Mouse (Mus musculus): ENCODE data around the gene Plcg2. TPM values are rescaled to one million over a fixed set of nuclear protein-coding genes. Genes with fewer than 3 reads are reported as not detected.

Gene Plcg2
- polyA plus RNA-seq, 2 experiments: 3.2 to 3.6 TPM

DNA sequence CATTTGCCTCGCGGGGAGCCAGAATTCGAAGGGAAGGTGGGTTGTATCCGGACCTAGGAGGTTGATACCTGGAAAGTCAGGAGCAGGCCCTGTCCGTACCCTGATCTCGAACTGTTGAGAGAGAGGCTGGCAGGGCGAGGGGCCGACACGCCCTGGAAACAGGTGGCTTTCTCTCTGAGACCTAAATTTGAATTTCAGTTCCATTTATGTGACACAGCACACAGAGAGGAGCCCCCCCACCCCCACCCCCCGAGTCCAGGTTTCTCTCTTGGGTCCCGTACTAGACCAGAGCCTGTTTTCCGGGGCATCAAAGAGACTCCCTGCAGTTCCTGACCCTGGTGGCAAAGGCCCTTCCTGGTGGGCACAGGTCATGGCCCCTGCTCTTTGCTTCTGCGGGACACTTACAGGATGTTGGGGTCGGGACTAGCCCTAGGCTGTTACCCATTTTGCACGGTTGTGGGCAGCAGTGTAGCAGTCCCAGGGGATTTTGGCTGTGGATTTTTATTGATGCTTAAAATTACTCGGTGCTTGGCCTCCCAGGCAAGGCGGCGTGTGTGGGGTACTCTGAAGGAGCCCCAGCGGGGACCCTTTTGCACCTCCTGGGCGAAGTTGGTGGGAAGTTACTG is 937 bp downstream of the Plcg2 start:
- H3K9ac ChIP-seq (ENCODE audit: low read depth, low read length, severe bottlenecking): peak overlapping the region; percentile 57; the same call in 1 of the 2 replicates
- DNase-seq (ENCODE audit: low spot score): no peak
- peak overlapping the region; percentile 99 for H3K4me2 ChIP-seq (replicated peaks; ENCODE audit: low read depth, low read length, severe bottlenecking)
- H3K36me3 ChIP-seq (ENCODE audit: control insufficient read depth, insufficient read depth, low read length): no peaks in the 10 kb centered on the region
- H3K4me1 ChIP-seq (ENCODE audit: control insufficient read depth, insufficient read depth, low read length): peaks cover 10% of the 10 kb centered on the region
- H3K27me3 ChIP-seq (ENCODE audit: control insufficient read depth, insufficient read depth, low read length): peaks cover 24% of the 10 kb centered on the region
- no peak overlapping the region for H3K27ac ChIP-seq (replicated peaks; ENCODE audit: low read depth, low read length)
- no peak for ATAC-seq (ENCODE audit: low FRiP score, low read depth)
- TF ChIP-seq POLR2A (IDR thresholded peaks at IDR 0.05; ENCODE audit: borderline replicate concordance, extremely low read depth, insufficient read depth, insufficient read length): no peak
- H3K4me3 ChIP-seq (replicated peaks; ENCODE audit: low read length): peak overlapping the region; percentile 53
- H3K9me3 ChIP-seq (ENCODE audit: control insufficient read depth, low read length): no peaks in the 10 kb centered on the region
- WGBS: 3% methylated on average over 20 of the region's 20 CpGs

DNA sequence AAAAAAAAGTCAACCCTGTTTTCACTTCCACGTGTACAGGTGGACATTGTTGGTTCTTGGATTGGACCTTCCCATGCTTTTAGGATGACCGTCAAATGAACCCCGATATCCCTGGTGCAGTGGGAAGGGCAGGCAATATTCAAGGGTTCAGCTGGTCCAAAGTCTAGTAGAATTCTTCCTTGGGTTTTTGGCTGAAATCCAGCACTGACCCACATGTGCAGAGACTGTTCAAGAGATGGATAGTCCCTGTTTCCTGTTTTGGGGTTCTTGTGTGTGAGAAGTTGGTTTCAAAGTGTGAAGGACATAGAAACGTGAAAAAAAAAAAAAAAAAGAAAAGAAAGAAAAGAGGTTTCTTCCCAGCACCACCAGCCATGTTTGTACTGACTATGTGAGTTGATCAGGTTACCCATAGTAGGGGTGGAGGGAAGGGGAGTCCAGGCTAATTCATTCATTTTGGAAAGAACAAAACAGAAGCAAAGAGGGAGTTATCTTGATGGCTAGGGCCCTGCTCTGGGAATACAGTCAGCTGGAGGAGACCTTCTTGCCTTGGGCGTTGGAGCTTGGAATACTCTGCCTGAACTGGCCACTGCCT is 2.2 kb downstream of the Plcg2 start:
- DNase-seq (ENCODE audit: low spot score): no peak
- WGBS: 78% methylated on average over 5 of the region's 5 CpGs
- Histone ChIP-seq H3K4me2 (replicated peaks; ENCODE audit: low read depth, low read length, severe bottlenecking) (no peak overlapping the region), H3K9me3 (ENCODE audit: control insufficient read depth, low read length) (no peaks in the 10 kb centered on the region), H3K9ac (ENCODE audit: low read depth, low read length, severe bottlenecking) (no peak overlapping the region), H3K36me3 (ENCODE audit: control insufficient read depth, insufficient read depth, low read length) (no peaks in the 10 kb centered on the region), H3K4me1 (ENCODE audit: control insufficient read depth, insufficient read depth, low read length) (peaks cover 10% of the 10 kb centered on the region), H3K27me3 (ENCODE audit: control insufficient read depth, insufficient read depth, low read length) (peaks cover 24% of the 10 kb centered on the region), H3K4me3 (replicated peaks; ENCODE audit: low read length) (no peak overlapping the region), H3K27ac (replicated peaks; ENCODE audit: low read depth, low read length) (no peak overlapping the region)
- TF ChIP-seq POLR2A (IDR thresholded peaks at IDR 0.05; ENCODE audit: borderline replicate concordance, extremely low read depth, insufficient read depth, insufficient read length): no peak
- no peak for ATAC-seq (ENCODE audit: low FRiP score, low read depth)

DNA sequence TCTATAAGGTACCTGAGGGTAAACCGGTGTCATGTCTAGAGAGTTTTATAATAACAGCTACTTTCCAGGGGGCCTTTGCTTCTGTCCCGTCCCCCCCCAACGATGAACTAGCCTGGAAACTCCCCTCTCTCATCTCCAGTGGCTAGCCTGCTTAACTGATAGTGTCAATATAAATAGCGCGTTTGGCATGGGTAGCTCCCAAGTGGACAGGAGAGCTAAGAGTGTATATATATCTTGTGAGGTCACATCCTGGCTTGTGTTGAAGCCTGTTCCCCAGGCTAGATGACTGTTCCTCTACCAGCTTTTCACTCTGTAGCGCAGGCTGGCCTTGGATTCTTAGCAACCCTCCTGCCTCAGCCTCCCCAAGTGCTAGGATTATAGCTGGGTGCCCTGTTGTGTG is 3.2 kb downstream of the Plcg2 start:
- Histone ChIP-seq H3K9ac (ENCODE audit: low read depth, low read length, severe bottlenecking) (no peak overlapping the region), H3K9me3 (ENCODE audit: control insufficient read depth, low read length) (no peaks in the 10 kb centered on the region), H3K4me3 (replicated peaks; ENCODE audit: low read length) (no peak overlapping the region), H3K4me2 (replicated peaks; ENCODE audit: low read depth, low read length, severe bottlenecking) (no peak overlapping the region), H3K27ac (replicated peaks; ENCODE audit: low read depth, low read length) (no peak overlapping the region), H3K36me3 (ENCODE audit: control insufficient read depth, insufficient read depth, low read length) (no peaks in the 10 kb centered on the region), H3K4me1 (ENCODE audit: control insufficient read depth, insufficient read depth, low read length) (peaks cover 10% of the 10 kb centered on the region), H3K27me3 (ENCODE audit: control insufficient read depth, insufficient read depth, low read length) (peaks cover 24% of the 10 kb centered on the region)
- ATAC-seq (ENCODE audit: low FRiP score, low read depth) (no peak), DNase-seq (ENCODE audit: low spot score) (no peak)
- WGBS: 88% methylated on average over 6 of the region's 6 CpGs
- no peak for TF ChIP-seq POLR2A (IDR thresholded peaks at IDR 0.05; ENCODE audit: borderline replicate concordance, extremely low read depth, insufficient read depth, insufficient read length)

DNA sequence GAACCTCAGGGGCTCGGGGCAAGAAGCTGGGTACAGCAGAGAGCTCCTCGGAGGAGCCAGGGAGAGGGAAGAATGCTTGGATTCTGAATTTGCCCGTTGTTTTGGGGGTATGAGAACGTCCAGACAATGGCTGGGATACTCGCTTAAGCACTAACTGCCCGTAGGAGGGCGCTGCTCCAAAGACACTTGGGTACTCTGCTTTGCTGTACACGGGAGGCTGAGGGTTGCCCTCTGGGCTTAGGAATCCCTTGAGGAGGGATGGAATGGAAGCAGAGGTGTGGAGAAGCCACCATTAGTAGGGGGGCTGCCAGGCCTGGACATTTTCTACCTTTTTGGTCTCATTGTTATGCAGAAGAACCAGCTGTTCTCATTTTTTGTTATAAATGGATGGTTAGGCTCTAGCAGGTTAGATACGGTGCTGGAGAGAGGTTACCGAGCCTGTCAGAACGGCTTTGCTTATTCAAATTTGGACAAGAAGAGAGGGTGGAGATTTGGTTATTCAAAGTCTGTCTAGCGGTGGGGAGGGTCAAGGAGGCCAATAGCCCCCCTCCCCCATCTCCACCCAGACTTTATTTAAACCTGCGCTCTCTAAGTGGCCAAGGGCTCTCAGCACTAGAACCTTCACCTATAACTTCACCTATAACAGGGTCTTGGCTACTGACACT is 5.4 kb downstream of the Plcg2 start:
- ATAC-seq (ENCODE audit: low FRiP score, low read depth) (no peak), DNase-seq (ENCODE audit: low spot score) (no peak)
- peaks cover 8% of the 10 kb centered on the region for H3K27me3 ChIP-seq (ENCODE audit: control insufficient read depth, insufficient read depth, low read length)
- no peak overlapping the region for H3K27ac ChIP-seq (replicated peaks; ENCODE audit: low read depth, low read length)
- H3K36me3 ChIP-seq (ENCODE audit: control insufficient read depth, insufficient read depth, low read length): no peaks in the 10 kb centered on the region
- no peak overlapping the region for H3K4me3 ChIP-seq (replicated peaks; ENCODE audit: low read length)
- TF ChIP-seq POLR2A (IDR thresholded peaks at IDR 0.05; ENCODE audit: borderline replicate concordance, extremely low read depth, insufficient read depth, insufficient read length): no peak
- 71% methylated on average over 13 of the region's 13 CpGs for WGBS
- no peak overlapping the region for H3K4me2 ChIP-seq (replicated peaks; ENCODE audit: low read depth, low read length, severe bottlenecking)
- H3K9ac ChIP-seq (ENCODE audit: low read depth, low read length, severe bottlenecking): no peak overlapping the region
- no peaks in the 10 kb centered on the region for H3K9me3 ChIP-seq (ENCODE audit: control insufficient read depth, low read length)
- H3K4me1 ChIP-seq (ENCODE audit: control insufficient read depth, insufficient read depth, low read length): 0 out of 2 replicates have a peak, but pooled peaks cover 4% of the 10 kb centered on the region

DNA sequence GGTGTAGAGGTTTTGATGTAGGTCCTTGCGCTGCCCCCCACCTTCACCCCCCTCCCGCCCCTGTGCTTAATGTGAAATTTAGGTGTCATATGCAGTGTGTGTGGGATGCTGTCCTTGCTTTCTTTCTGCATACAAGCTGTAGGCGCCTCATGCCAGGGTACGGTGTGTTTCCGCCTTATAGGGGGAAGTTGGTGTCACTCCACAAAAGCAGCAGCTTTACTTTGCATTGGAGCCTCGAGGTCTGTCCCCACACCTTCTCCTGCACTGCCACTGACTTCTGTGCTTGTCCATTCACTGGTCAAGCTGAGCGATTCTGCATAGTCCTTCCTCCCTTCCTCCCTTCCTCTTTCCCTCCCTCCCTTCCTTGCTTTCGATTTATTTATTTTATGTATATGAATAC is 9.6 kb downstream of the Plcg2 start:
- no peak for DNase-seq (ENCODE audit: low spot score)
- Histone ChIP-seq H3K4me1 (ENCODE audit: control insufficient read depth, insufficient read depth, low read length) (no peaks in the 10 kb centered on the region), H3K4me2 (replicated peaks; ENCODE audit: low read depth, low read length, severe bottlenecking) (no peak overlapping the region), H3K9me3 (ENCODE audit: control insufficient read depth, low read length) (no peaks in the 10 kb centered on the region), H3K4me3 (replicated peaks; ENCODE audit: low read length) (no peak overlapping the region), H3K27me3 (ENCODE audit: control insufficient read depth, insufficient read depth, low read length) (no peaks in the 10 kb centered on the region), H3K27ac (replicated peaks; ENCODE audit: low read depth, low read length) (no peak overlapping the region), H3K36me3 (ENCODE audit: control insufficient read depth, insufficient read depth, low read length) (no peaks in the 10 kb centered on the region), H3K9ac (ENCODE audit: low read depth, low read length, severe bottlenecking) (no peak overlapping the region)
- ATAC-seq (ENCODE audit: low FRiP score, low read depth): no peak
- no peak for TF ChIP-seq POLR2A (IDR thresholded peaks at IDR 0.05; ENCODE audit: borderline replicate concordance, extremely low read depth, insufficient read depth, insufficient read length)
- 87% methylated on average over 8 of the region's 8 CpGs for WGBS
